Mouse (Mus musculus) CH12.LX (cell line): ENCODE measurements around the gene Rtn3. TPM values are rescaled to one million over a fixed set of nuclear protein-coding genes. Genes with fewer than 3 reads are reported as not detected.
"Not testable (repeated sequence)": the region's sequence is repeated elsewhere in the genome, so short reads cannot be mapped to it uniquely, and the experiment has no call there.

Experiments
- DNase-seq: peaks from one replicate; pipeline ENCODE4 v3.0.0-alpha.2; 2013; ENCODE audit errors: extremely low read depth
- H3K27ac ChIP-seq: 2 replicates; pipeline ENCODE4 v1.5.1; 2012; ENCODE audit warnings: low read depth, mild to moderate bottlenecking, control low read depth, moderate library complexity; ENCODE audit not compliant: insufficient read depth
- H3K27me3 ChIP-seq: replicated peaks from 2 replicates; pipeline ENCODE3; 2012; ENCODE audit warnings: inconsistent platforms
- H3K36me3 ChIP-seq, 2 experiments: replicated peaks in 1 of 2; 2 replicates each; pipeline versions ENCODE3 to v1.6.1; 2012; ENCODE audit warnings: inconsistent platforms in 1 of 2, low read length in 1 of 2, mild to moderate bottlenecking in 1 of 2, mixed read lengths in 1 of 2, moderate library complexity in 1 of 2; ENCODE audit not compliant: control insufficient read depth in 1 of 2, insufficient read depth in 1 of 2
- H3K4me1 ChIP-seq, 2 experiments: 2 replicates each; pipeline ENCODE4 v1.6.1; 2012; ENCODE audit warnings: inconsistent platforms in 1 of 2, moderate library complexity in 1 of 2; ENCODE audit not compliant: insufficient read depth in 2 of 2, control insufficient read depth in 1 of 2
- H3K4me2 ChIP-seq: 2 replicates; pipeline ENCODE4 v1.6.1; 2012; ENCODE audit warnings: low read depth, mild to moderate bottlenecking, control low read depth; ENCODE audit not compliant: poor library complexity, insufficient read depth, severe bottlenecking
- H3K4me3 ChIP-seq, 3 experiments: fragments of 150-350 bp in 1 of 3; sonication (generic) in 1 of 3; replicated peaks in 1 of 3; 2 replicates each; pipeline versions ENCODE3 to v1.5.1; 2011 to 2012; ENCODE audit warnings: low read depth in 2 of 3, low read length in 2 of 3, mild to moderate bottlenecking in 2 of 3, moderate library complexity in 2 of 3, control low read depth in 1 of 3, improper control_type of control experiment in 1 of 3, inconsistent platforms in 1 of 3, mixed read lengths in 1 of 3; ENCODE audit not compliant: poor library complexity in 1 of 3
- H3K79me2 ChIP-seq: replicated peaks from 2 replicates; pipeline ENCODE4 v1.6.1; 2012; ENCODE audit warnings: mild to moderate bottlenecking, moderate library complexity; ENCODE audit not compliant: control insufficient read depth, poor library complexity, insufficient read depth, severe bottlenecking; ENCODE audit errors: extremely low read depth
- H3K9ac ChIP-seq: 2 replicates; pipeline ENCODE4 v1.6.1; 2012; ENCODE audit warnings: low read depth, mild to moderate bottlenecking, control low read depth, moderate library complexity; ENCODE audit not compliant: insufficient read depth
- H3K9me3 ChIP-seq: replicated peaks from 2 replicates; pipeline ENCODE3; 2012; ENCODE audit warnings: low read length, inconsistent platforms, mixed read lengths
- CTCF ChIP-seq, 2 experiments: IDR thresholded peaks in 1 of 2; conservative IDR thresholded peaks in 1 of 2; 2 replicates each; pipeline ENCODE4 v1.5.1; 2011 to 2012; ENCODE audit warnings: low read depth in 2 of 2, low read length in 2 of 2, improper control_type of control experiment in 1 of 2, inconsistent platforms in 1 of 2, mild to moderate bottlenecking in 1 of 2, moderate library complexity in 1 of 2
- ELF1 ChIP-seq: IDR thresholded peaks from 2 replicates; pipeline ENCODE4 v1.6.1; 2014; ENCODE audit warnings: low read depth, mild to moderate bottlenecking, inconsistent platforms, low read length, improper control_type of control experiment
- EP300 ChIP-seq: IDR thresholded peaks from 2 replicates; pipeline ENCODE4 v1.6.1; 2011; ENCODE audit warnings: low read length, improper control_type of control experiment
- JUND ChIP-seq: conservative IDR thresholded peaks from 2 replicates; pipeline ENCODE4 v1.6.1; 2011; ENCODE audit warnings: low read depth, low read length, improper control_type of control experiment
- MAX ChIP-seq: IDR thresholded peaks from 2 replicates; pipeline ENCODE4 v1.6.1; 2011; ENCODE audit warnings: low read length, improper control_type of control experiment
- MAZ ChIP-seq: IDR thresholded peaks from 2 replicates; pipeline ENCODE4 v1.6.1; 2012; ENCODE audit warnings: low read depth, mild to moderate bottlenecking, inconsistent platforms, low read length, improper control_type of control experiment, moderate library complexity
- MXI1 ChIP-seq: IDR thresholded peaks from 2 replicates; pipeline ENCODE4 v1.6.1; 2011; ENCODE audit warnings: mild to moderate bottlenecking, low read depth, low read length, improper control_type of control experiment
- NELFE ChIP-seq: IDR thresholded peaks from 2 replicates; pipeline ENCODE4 v1.6.1; 2011; ENCODE audit warnings: low read depth, low read length, improper control_type of control experiment
- PAX5 ChIP-seq: IDR thresholded peaks from 2 replicates; pipeline ENCODE4 v1.6.1; 2012; ENCODE audit warnings: low read length, inconsistent platforms, mixed read lengths
- RAD21 ChIP-seq: IDR thresholded peaks from 2 replicates; pipeline ENCODE4 v1.6.1; 2011; ENCODE audit warnings: low read depth, mild to moderate bottlenecking, low read length, improper control_type of control experiment, moderate library complexity
- RCOR1 ChIP-seq: conservative IDR thresholded peaks from 2 replicates; pipeline ENCODE4 v1.6.1; 2012; ENCODE audit warnings: low read depth, mild to moderate bottlenecking, inconsistent platforms, low read length, improper control_type of control experiment
- SMC3 ChIP-seq: IDR thresholded peaks from 2 replicates; pipeline ENCODE4 v1.6.1; 2011; ENCODE audit warnings: low read depth, low read length, improper control_type of control experiment
- TBP ChIP-seq: conservative IDR thresholded peaks from 2 replicates; pipeline ENCODE4 v1.6.1; 2011; ENCODE audit warnings: low read depth, low read length, improper control_type of control experiment
- TCF12 ChIP-seq: IDR thresholded peaks from 2 replicates; pipeline ENCODE4 v1.6.1; 2014; ENCODE audit warnings: low read depth, mild to moderate bottlenecking, inconsistent platforms, low read length, improper control_type of control experiment
- ZC3H11A ChIP-seq: IDR thresholded peaks from 2 replicates; pipeline ENCODE4 v1.6.1; 2012; ENCODE audit warnings: low read depth, mild to moderate bottlenecking, inconsistent platforms, low read length, improper control_type of control experiment
- dilution Hi-C: fragments of 300-500 bp; cut with MboI; formaldehyde crosslinking; loops from 2 replicates; pipeline ENCODE4 v1.14.3; 2020; ENCODE audit warnings: low sequenced_read_pairs; ENCODE audit not compliant: extremely low pct_unique_long_range_greater_than_20kb, extremely low pct_ligation_motif_present
- in situ Hi-C: fragments of 300-500 bp; cut with MboI; formaldehyde crosslinking; loops from 3 replicates; pipeline ENCODE4 v1.14.3; 2019; ENCODE audit warnings: low sequenced_read_pairs, low pct_ligation_motif_present, low pct_unique_long_range_greater_than_20kb, mixed read lengths
- polyA plus RNA-seq: library from polyadenylated mRNA; unstranded; fragments of >175 nt; gene quantifications from 2 replicates; pipeline ENCODE4 v1.2.1, GENCODE M21; 2012; ENCODE audit warnings: low read depth; ENCODE audit not compliant: insufficient read length
- total RNA-seq, 2 experiments: library from RNA; depleted of rRNA; stranded (reverse); fragments of 300-350 nt in 1 of 2; fragments of >200 nt in 1 of 2; gene quantifications; 2 replicates each; pipeline ENCODE4 v1.2.3; 2012 to 2014

Gene Rtn3
- total and polyA plus RNA-seq, 3 experiments, result 32.7 to 102 (median 39.1) TPM

- dilution Hi-C loops, DNase-seq, H3K27ac ChIP-seq, H3K4me3 ChIP-seq, H3K4me2 ChIP-seq, H3K9ac ChIP-seq, in situ Hi-C loops, H3K4me1 ChIP-seq, H3K79me2 ChIP-seq, H3K36me3 ChIP-seq: not testable (repeated sequence)
- peaks cover 19% of the 10 kb centered on the region for H3K9me3 ChIP-seq
- peaks cover 10% of the 10 kb centered on the region for H3K27me3 ChIP-seq
- TF ChIP-seq CTCF (conservative IDR thresholded peaks at IDR 0.05 in 1 of 2, IDR thresholded peaks at IDR 0.05 in 1 of 2; ENCODE audit: low read depth in 2 of 2, low read length in 2 of 2), result peak; percentile 13 to 57; a peak in 2 of 4 replicates
- 0 out of 2 replicates have a peak, but pooled peaks have one; percentile 30 for TF ChIP-seq TCF12
- peak; percentile 37 for TF ChIP-seq SMC3
- TF ChIP-seq RAD21, result peak; percentile 38
Observed at GRCm38 (mm10) chr19:7396867-7397826, 85.9 kb downstream of the Rtn3 start.

GRCm38 (mm10) chr19:7388488-7388887 lies 94.6 kb downstream of the Rtn3 start:
- Histone ChIP-seq H3K4me2 (no peak overlapping the region), H3K27me3 (no peaks in the 10 kb centered on the region), H3K27ac (no peak overlapping the region), H3K4me3 (no peak overlapping the region), H3K79me2 (no peaks in the 10 kb centered on the region), H3K9me3 (peaks cover 10% of the 10 kb centered on the region), H3K9ac (no peak overlapping the region), H3K36me3 (no peaks in the 10 kb centered on the region), H3K4me1 (peaks cover 2 to 3% of the 10 kb centered on the region in 2 experiments; a peak in 3 of 4 replicates)
- in situ Hi-C loops, result no loop called here
- TF ChIP-seq MAZ (no peak), TCF12 (no peak), ELF1 (no peak), RAD21 (no peak), EP300 (no peak), MXI1 (no peak), RCOR1 (no peak), MAX (no peak), TBP (no peak), PAX5 (no peak), ZC3H11A (no peak), SMC3 (no peak), NELFE (no peak), JUND (no peak)
- DNase-seq, result no peak
- dilution Hi-C loops, result no loop called here
